Mouse (Mus musculus) monocyte, adult 2 months (primary cell): Measurements from ENCODE around the gene Vmn1r40.
A peak's percentile ranks its signal among the peaks of the same experiment; 100 is the strongest.

Experiments
- DNase-seq, 2 experiments: peaks; one replicate each; pipeline ENCODE4 v3.0.0; 2022; ENCODE audit warnings: low spot score in 2 of 2, low read depth in 1 of 2

Gene Vmn1r40

GRCm38 (mm10) chr6:89707240-89707639 is at the start of gene Vmn1r40:
Gene Vmn1r40, plus strand, starts transcription at chr6:89707540.
- DNase-seq = no peak

- no peak for DNase-seq
Observed at GRCm38 (mm10) chr6:89658342-89658741, 49.0 kb upstream of the Vmn1r40 start.

GRCm38 (mm10) chr6:89658931-89659330 is 48.4 kb upstream of the Vmn1r40 start:
- DNase-seq = no peak

GRCm38 (mm10) chr6:89659692-89660423 is 47.5 kb upstream of the Vmn1r40 start:
- DNase-seq = no peak

GRCm38 (mm10) chr6:89660490-89660889 is 46.9 kb upstream of the Vmn1r40 start:
- no peak for DNase-seq

- no peak for DNase-seq
Observed at GRCm38 (mm10) chr6:89662521-89662920, 44.8 kb upstream of the Vmn1r40 start.

- DNase-seq = no peak
Observed at GRCm38 (mm10) chr6:89665155-89665554, 42.2 kb upstream of the Vmn1r40 start.

- no peak for DNase-seq
Observed at GRCm38 (mm10) chr6:89665667-89666066, 41.7 kb upstream of the Vmn1r40 start.

- DNase-seq = no peak
Observed at GRCm38 (mm10) chr6:89666976-89667375, 40.4 kb upstream of the Vmn1r40 start.

- no peak for DNase-seq
Observed at GRCm38 (mm10) chr6:89669556-89669955, 37.8 kb upstream of the Vmn1r40 start.

GRCm38 (mm10) chr6:89671431-89671830 is 35.9 kb upstream of the Vmn1r40 start:
- no peak for DNase-seq

- DNase-seq = no peak
Observed at GRCm38 (mm10) chr6:89672641-89673040, 34.7 kb upstream of the Vmn1r40 start.

GRCm38 (mm10) chr6:89673135-89673780 is 34.1 kb upstream of the Vmn1r40 start:
- DNase-seq = no peak

GRCm38 (mm10) chr6:89678522-89678921 is 28.8 kb upstream of the Vmn1r40 start:
- DNase-seq = no peak

- peak in 1 of 2 experiments; percentile 15 for DNase-seq
Observed at GRCm38 (mm10) chr6:89679291-89679835, 28.0 kb upstream of the Vmn1r40 start.

- peak; percentile 9 to 49 for DNase-seq
Observed at GRCm38 (mm10) chr6:89680155-89680554, 27.2 kb upstream of the Vmn1r40 start.

- DNase-seq = no peak
Observed at GRCm38 (mm10) chr6:89684231-89684630, 23.1 kb upstream of the Vmn1r40 start.

- DNase-seq = no peak
Observed at GRCm38 (mm10) chr6:89687100-89687499, 20.2 kb upstream of the Vmn1r40 start.

- DNase-seq = no peak
Observed at GRCm38 (mm10) chr6:89706624-89707023, 716 bp upstream of the Vmn1r40 start.

- DNase-seq = no peak
Observed at GRCm38 (mm10) chr6:89718051-89718450, 10.7 kb downstream of the Vmn1r40 start.

GRCm38 (mm10) chr6:89740466-89740865 is 33.1 kb downstream of the Vmn1r40 start, which contains the start of gene Vmn1r41:
Gene Vmn1r41, plus strand, starts transcription at chr6:89740766.
- DNase-seq = no peak

- DNase-seq = no peak
Observed at GRCm38 (mm10) chr6:89742811-89743210, 35.5 kb downstream of the Vmn1r40 start.
